Mouse (Mus musculus) heart, postnatal 0 days (tissue): ENCODE measurements at regions not wholly inside any gene's neighbourhood (a gene's known extent, or its start where the extent isn't known, plus 50 kb on each side); places are given as distances from the start of the nearest gene placed in this dataset.
"Not testable (repeated sequence)": the region's sequence is repeated elsewhere in the genome, so short reads cannot be mapped to it uniquely, and the experiment has no call there.

Experiments
- ATAC-seq: fragments of 200-750 bp; cut with Nextera tagmentation; 2 replicates; pipeline ENCODE4 v1.8.0; 2017; ENCODE audit warnings: low read depth, moderate number of reproducible peaks, moderate library complexity; ENCODE audit not compliant: insufficient read depth
- DNase-seq: peaks from one replicate; pipeline ENCODE4 v3.0.0-alpha.2; 2016; ENCODE audit warnings: low spot score
- H3K27ac ChIP-seq: fragments of 300-500 bp; sonication (generic); 2 replicates; pipeline ENCODE4 v1.5.1; 2014; ENCODE audit warnings: low read depth, mild to moderate bottlenecking
- H3K27me3 ChIP-seq: fragments of 300-500 bp; sonication (generic); 2 replicates; pipeline ENCODE4 v1.6.1; 2014; ENCODE audit warnings: low read length, mixed read lengths; ENCODE audit not compliant: control insufficient read depth, insufficient read depth
- H3K36me3 ChIP-seq: fragments of 300-500 bp; sonication (generic); replicated peaks from 2 replicates; pipeline ENCODE4 v1.6.1; 2014; ENCODE audit warnings: low read length, mixed read lengths; ENCODE audit not compliant: control insufficient read depth, insufficient read depth
- H3K4me1 ChIP-seq: fragments of 300-500 bp; sonication (generic); 2 replicates; pipeline ENCODE4 v1.6.1; 2014; ENCODE audit warnings: antibody characterized with exemption; ENCODE audit not compliant: control insufficient read depth, insufficient read depth
- H3K4me2 ChIP-seq: fragments of 300-500 bp; sonication (generic); 2 replicates; pipeline ENCODE4 v1.6.1; 2014; ENCODE audit warnings: low read depth, mild to moderate bottlenecking, low read length, moderate library complexity
- H3K4me3 ChIP-seq: fragments of 300-500 bp; sonication (generic); 2 replicates; pipeline ENCODE4 v1.5.1; 2014; ENCODE audit warnings: low read depth, low read length
- H3K9ac ChIP-seq: fragments of 300-500 bp; sonication (generic); replicated peaks from 2 replicates; pipeline ENCODE4 v1.6.1; 2014; ENCODE audit warnings: low read depth, low read length, mixed read lengths
- H3K9me3 ChIP-seq: fragments of 300-500 bp; sonication (generic); replicated peaks from 2 replicates; pipeline ENCODE4 v1.6.1; 2016; ENCODE audit warnings: low read length; ENCODE audit not compliant: control insufficient read depth
- CTCF ChIP-seq: IDR thresholded peaks from 2 replicates; pipeline ENCODE4 v1.5.1; 2016; ENCODE audit warnings: antibody characterized with exemption, control low read depth, low read depth
- EP300 ChIP-seq: IDR thresholded peaks from 2 replicates; pipeline ENCODE4 v1.6.1; 2016; ENCODE audit warnings: antibody characterized with exemption, low read depth
- WGBS: fragments of 180-500 bp; shearing (Covaris S2); extraction: QIAGEN DNeasy Blood & Tissue Kit; methylation state at CpG from one replicate; pipeline ENCODE4 v1.1.7; 2014; 5-methylcytosine and 5-hydroxymethylcytosine counted together

DNA sequence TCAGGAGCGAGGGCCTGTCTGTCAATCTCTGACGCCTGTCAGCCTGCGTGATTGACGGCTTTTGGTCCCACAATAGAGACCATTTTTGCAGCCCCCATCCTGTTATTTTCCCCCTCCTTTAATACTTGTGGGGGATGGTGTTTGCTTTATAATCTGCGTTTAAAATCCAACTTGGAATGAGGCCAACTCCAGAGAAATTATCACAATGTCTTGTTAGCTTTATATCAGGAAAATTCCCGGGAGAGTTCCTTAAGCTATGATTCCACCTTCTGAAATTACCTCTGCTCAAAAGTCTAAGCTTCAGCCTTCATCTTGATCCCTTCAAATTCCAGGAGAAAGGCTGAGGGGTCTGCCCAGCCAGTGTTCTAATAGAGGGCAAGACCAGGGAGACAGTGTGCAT lies 235.0 kb downstream of the 3100002H09Rik start:
- ATAC-seq (no peak), DNase-seq (no peak)
- no peaks in the 10 kb centered on the region for H3K9me3 ChIP-seq
- H3K4me1 ChIP-seq = no peaks in the 10 kb centered on the region
- 0 out of 2 replicates have a peak, but pooled peaks cover 4% of the 10 kb centered on the region for H3K27me3 ChIP-seq
- no peak overlapping the region for H3K4me2 ChIP-seq
- TF ChIP-seq CTCF = no peak
- no peak for TF ChIP-seq EP300
- WGBS = 46% methylated on average over 6 of the region's 6 CpGs
- no peak overlapping the region for H3K4me3 ChIP-seq
- H3K36me3 ChIP-seq = no peaks in the 10 kb centered on the region
- no peak overlapping the region for H3K27ac ChIP-seq
- no peak overlapping the region for H3K9ac ChIP-seq

DNA sequence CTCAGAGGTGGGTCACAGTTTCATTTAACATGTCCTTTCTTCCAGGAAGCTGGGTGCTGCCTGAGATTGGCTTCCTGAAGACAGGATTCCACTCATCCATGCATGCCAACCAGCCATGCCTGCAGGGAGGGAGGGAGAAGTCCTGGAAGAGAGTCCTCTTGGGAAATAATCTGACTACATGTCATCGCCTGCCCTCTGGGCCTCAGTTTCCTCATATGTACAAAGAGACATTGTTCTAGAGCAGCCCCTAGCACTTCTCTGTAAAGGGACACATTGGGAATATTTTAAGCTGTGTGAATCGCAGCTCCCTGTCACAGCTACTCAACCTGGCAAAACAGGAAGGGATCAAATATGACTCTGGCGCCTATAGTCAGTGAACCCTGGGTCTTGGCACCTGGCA lies 241.8 kb downstream of the 3100002H09Rik start:
- no peak overlapping the region for H3K4me3 ChIP-seq
- ATAC-seq (no peak), DNase-seq (no peak)
- no peak overlapping the region for H3K27ac ChIP-seq
- H3K4me1 ChIP-seq = no peaks in the 10 kb centered on the region
- WGBS = 79% methylated on average over 3 of the region's 3 CpGs
- TF ChIP-seq EP300 = no peak
- no peaks in the 10 kb centered on the region for H3K36me3 ChIP-seq
- H3K9me3 ChIP-seq = no peaks in the 10 kb centered on the region
- H3K4me2 ChIP-seq = no peak overlapping the region
- no peaks in the 10 kb centered on the region for H3K27me3 ChIP-seq
- no peak overlapping the region for H3K9ac ChIP-seq

DNA sequence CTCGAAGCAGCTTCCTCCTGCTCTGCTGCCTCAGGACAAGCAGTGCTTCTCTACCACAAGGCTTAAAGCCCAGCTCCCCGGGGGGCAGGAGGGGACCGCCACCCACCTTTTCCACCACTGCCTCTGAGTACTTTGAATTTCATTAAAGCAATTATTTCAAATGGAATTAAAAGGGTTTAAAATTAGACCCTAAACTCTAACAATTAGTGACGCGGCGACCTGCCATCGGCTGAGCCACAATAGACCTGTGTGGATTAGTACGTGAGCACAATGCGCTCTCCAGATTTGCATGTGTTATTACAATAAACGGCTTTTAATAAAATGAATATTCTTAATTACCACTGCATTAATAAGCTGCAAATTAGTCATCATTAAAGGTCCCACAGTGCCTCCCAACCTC lies 242.5 kb downstream of the 3100002H09Rik start:
- Histone ChIP-seq H3K9me3 (no peaks in the 10 kb centered on the region), H3K27ac (no peak overlapping the region), H3K4me1 (no peaks in the 10 kb centered on the region), H3K9ac (no peak overlapping the region), H3K4me3 (no peak overlapping the region), H3K4me2 (no peak overlapping the region), H3K36me3 (no peaks in the 10 kb centered on the region), H3K27me3 (no peaks in the 10 kb centered on the region)
- ATAC-seq (no peak), DNase-seq (no peak)
- 70% methylated on average over 10 of the region's 10 CpGs for WGBS
- TF ChIP-seq EP300 = no peak
- TF ChIP-seq CTCF = no peak

DNA sequence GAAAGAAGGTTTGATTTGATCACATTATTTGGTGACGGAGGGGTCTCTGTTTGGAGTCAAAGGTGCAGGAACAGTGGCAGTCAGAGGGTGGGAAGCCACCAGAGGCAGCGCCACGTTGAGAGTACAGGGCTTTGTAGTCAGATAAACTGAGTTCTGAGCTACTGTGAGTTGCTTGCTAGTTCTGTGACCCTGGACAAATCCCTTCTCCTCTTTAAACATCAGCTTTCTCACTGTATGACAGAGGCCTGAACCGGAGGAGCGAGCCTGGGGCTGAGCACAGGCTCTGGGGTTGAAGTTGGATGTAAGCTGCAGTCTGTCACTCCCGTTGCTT lies 250.1 kb downstream of the 3100002H09Rik start:
- peaks cover 14% of the 10 kb centered on the region for H3K27me3 ChIP-seq
- no peak overlapping the region for H3K27ac ChIP-seq
- H3K4me1 ChIP-seq = no peaks in the 10 kb centered on the region
- H3K9me3 ChIP-seq = no peaks in the 10 kb centered on the region
- WGBS = 60% methylated on average over 6 of the region's 6 CpGs
- no peak overlapping the region for H3K4me2 ChIP-seq
- H3K4me3 ChIP-seq = no peak overlapping the region
- TF ChIP-seq CTCF = no peak
- no peak for TF ChIP-seq EP300
- DNase-seq = no peak
- no peaks in the 10 kb centered on the region for H3K36me3 ChIP-seq
- ATAC-seq = no peak
- no peak overlapping the region for H3K9ac ChIP-seq

DNA sequence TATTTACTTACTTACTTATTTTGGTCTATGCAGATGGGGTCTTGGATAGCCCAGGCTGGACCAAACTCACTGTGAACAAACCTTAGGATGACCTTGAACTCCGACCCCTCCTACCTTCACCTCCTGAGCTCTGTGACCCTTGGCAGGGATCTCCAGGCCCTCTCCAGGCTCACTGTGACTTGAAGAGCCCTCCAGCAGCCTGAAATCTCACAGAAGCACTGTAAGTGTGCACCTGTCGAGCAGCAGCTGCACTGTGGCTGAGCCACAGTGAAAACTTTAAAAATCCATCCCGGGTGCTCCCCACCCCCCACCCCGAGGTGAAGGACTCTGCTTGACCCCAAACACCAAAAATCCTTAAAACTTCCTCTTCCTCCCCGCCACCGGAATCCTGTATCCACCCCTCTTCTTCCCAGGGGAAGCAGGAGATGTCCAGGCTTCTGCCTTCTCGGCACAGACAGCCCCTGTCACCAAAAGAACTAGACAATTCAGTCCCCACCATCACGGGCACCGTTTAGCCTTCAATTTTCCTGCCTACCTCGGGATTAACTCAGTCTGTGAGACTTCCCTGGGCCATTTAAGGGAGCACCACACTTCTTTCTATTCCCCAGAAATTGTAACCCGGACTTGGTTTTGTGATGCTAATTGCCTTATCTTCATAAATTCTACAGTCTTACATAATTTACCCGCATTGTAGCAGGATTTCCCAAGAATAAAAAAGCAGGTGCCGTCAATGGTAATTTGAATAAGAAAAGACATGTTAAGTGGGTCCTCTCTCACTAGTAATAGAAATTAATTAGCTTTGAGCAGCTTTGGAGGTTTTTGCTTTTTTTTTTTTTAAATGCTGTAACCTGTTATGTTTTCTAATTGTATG lies 250.7 kb downstream of the 3100002H09Rik start:
- Histone ChIP-seq H3K9me3 (no peaks in the 10 kb centered on the region), H3K4me3 (no peak overlapping the region), H3K4me1 (no peaks in the 10 kb centered on the region), H3K36me3 (no peaks in the 10 kb centered on the region), H3K27ac (no peak overlapping the region), H3K9ac (no peak overlapping the region), H3K27me3 (peaks cover 14% of the 10 kb centered on the region), H3K4me2 (no peak overlapping the region)
- 37% methylated on average over 13 of the region's 13 CpGs for WGBS
- no peak for TF ChIP-seq EP300
- no peak for TF ChIP-seq CTCF
- DNase-seq = no peak
- ATAC-seq = no peak

GRCm38 (mm10) chr4:124358456-124358855 lies 252.1 kb downstream of the 3100002H09Rik start:
- peaks cover 14% of the 10 kb centered on the region for H3K27me3 ChIP-seq
- H3K9ac ChIP-seq, H3K27ac ChIP-seq, H3K36me3 ChIP-seq, H3K4me3 ChIP-seq, DNase-seq, H3K4me2 ChIP-seq, ATAC-seq, H3K4me1 ChIP-seq, H3K9me3 ChIP-seq: not testable (repeated sequence)
- WGBS = 10% methylated on average over 2 of the region's 8 CpGs
